ENCODE assay signal across 9 mouse cellular contexts in genomic region chr4:68954322-68954901, GRCm38 (mm10). TPM values are rescaled to one million over a fixed set of nuclear protein-coding genes. Genes with fewer than 3 reads are reported as not detected.
DNase-seq lines count a peak whose midpoint lies in the region; ATAC-seq lines count a peak whose summit lies in the region.
"Had no signal": no experiment of that assay in that cellular context is flagged by ENCODE, and none has a peak within 500 bp of the region (broad histone marks: within the 10 kb centered on the region; RNA-seq: fewer than 3 reads in every experiment).

Brinp1 (minus strand) TSS chr4:68954397.

- H3K9ac ChIP-seq in kidney, embryonic 16.5 days (replicated peaks; ENCODE audit: low read length): peak within 1 kb of the TSS; percentile 59

- H3K27me3 ChIP-seq in kidney, embryonic 16.5 days (ENCODE audit: insufficient read depth, low read length): peaks cover 23% of the 10 kb centered on the region

- peak within 1 kb of the TSS; percentile 59 for H3K4me3 ChIP-seq in kidney, embryonic 16.5 days (ENCODE audit: low read length)
- H3K4me3 ChIP-seq: myocyte had no signal

- under 1% methylated on average over 33 of the region's 33 CpGs for WGBS in kidney, embryonic 16.5 days

- H3K27ac ChIP-seq in kidney, embryonic 16.5 days (ENCODE audit: low read length): no peak within 1 kb of the TSS

- peaks cover 13% of the 10 kb centered on the region for H3K4me1 ChIP-seq in kidney, embryonic 16.5 days (ENCODE audit: insufficient read depth, low read length)

- no peaks in the 10 kb centered on the region for H3K9me3 ChIP-seq in kidney, embryonic 16.5 days (ENCODE audit: low read length)

- no peak for DNase-seq in kidney, adult 9 months
- peak; percentile 94 for DNase-seq in cerebellum, adult 9-10 months
- peak; percentile 90 for DNase-seq in layer of hippocampus, adult 9-11 months
- DNase-seq in lung, adult 18-20 months: peak; percentile 5 to 10
- DNase-seq in retina, adult 2 months (ENCODE audit: low read depth, low spot score): peak; percentile 15
- DNase-seq in spleen, adult 18-20 months: no peak

- peak; percentile 96 for ATAC-seq in kidney, embryonic 16.5 days (ENCODE audit: low FRiP score, low TSS enrichment)
- ATAC-seq in frontal cortex, adult (ENCODE audit: low TSS enrichment): peak; percentile 75

- peak within 1 kb of the TSS; percentile 87 for H3K4me2 ChIP-seq in kidney, embryonic 16.5 days (replicated peaks; ENCODE audit: low read depth, low read length)

- no peaks in the 10 kb centered on the region for H3K36me3 ChIP-seq in kidney, embryonic 16.5 days (ENCODE audit: insufficient read depth, low read length)

RNA-seq across cellular contexts. Expression of gene Brinp1, which starts in this region (rescaled TPM):
- 5.5 and 6.4 TPM in 2 replicates for polyA plus RNA-seq in kidney, embryonic 16.5 days (2015; fragmentation: Nextera tagmentation; extraction: Ambion mirVana)

Comparison
In these comparisons a context has a peak if more than half of its experiments do, and no peak if none do; other contexts are left out.
1. DNase-seq: peak in cerebellum, adult 9-10 months (single experiment), layer of hippocampus, adult 9-11 months (single experiment), lung, adult 18-20 months (2 of 2) and retina, adult 2 months (single experiment); none in kidney, adult 9 months (single experiment) and spleen, adult 18-20 months (0 of 2).